ENCODE assay signal across 7 mouse cellular contexts in genomic region chr6:120038366-120039255, GRCm38 (mm10). TPM values are rescaled to one million over a fixed set of nuclear protein-coding genes. Genes with fewer than 3 reads are reported as not detected.
DNase-seq lines count a peak whose midpoint lies in the region; ATAC-seq lines count a peak whose summit lies in the region.

TSS of gene Wnk1 (minus strand) at chr6:120038672.

- peak within 1 kb of the TSS; percentile 77 for H3K4me2 ChIP-seq in embryonic facial prominence, embryonic 12.5 days (replicated peaks)
- peak within 1 kb of the TSS; percentile 73 for H3K4me2 ChIP-seq in limb, embryonic 11.5 days (ENCODE audit: low read depth, severe bottlenecking)
- peak within 1 kb of the TSS; percentile 72 for H3K4me2 ChIP-seq in midbrain, embryonic 14.5 days (ENCODE audit: low read length)

- H3K27ac ChIP-seq in embryonic facial prominence, embryonic 12.5 days = peak within 1 kb of the TSS; percentile 99
- H3K27ac ChIP-seq in limb, embryonic 11.5 days (replicated peaks; ENCODE audit: low read depth, low read length) = peak within 1 kb of the TSS; percentile 94
- H3K27ac ChIP-seq in midbrain, embryonic 14.5 days (replicated peaks; ENCODE audit: low read depth, low read length) = peak within 1 kb of the TSS; percentile 97

- ATAC-seq in embryonic facial prominence, embryonic 12.5 days (ENCODE audit: insufficient number of reproducible peaks, insufficient read depth, low FRiP score, low TSS enrichment) = peak; percentile 91
- peak; percentile 93 for ATAC-seq in limb, embryonic 11.5 days (ENCODE audit: insufficient number of reproducible peaks, low FRiP score, low TSS enrichment, low read depth)
- peak; percentile 94 for ATAC-seq in midbrain, embryonic 14.5 days (ENCODE audit: low FRiP score, low TSS enrichment)

- under 1% methylated on average over 50 of the region's 59 CpGs for WGBS in embryonic facial prominence, embryonic 12.5 days
- WGBS in limb, embryonic 11.5 days = under 1% methylated on average over 53 of the region's 59 CpGs
- under 1% methylated on average over 55 of the region's 59 CpGs for WGBS in midbrain, embryonic 14.5 days

- H3K9me3 ChIP-seq in embryonic facial prominence, embryonic 12.5 days = no peaks in the 10 kb centered on the region
- H3K9me3 ChIP-seq in limb, embryonic 11.5 days (ENCODE audit: control insufficient read depth, low read length) = no peaks in the 10 kb centered on the region
- no peaks in the 10 kb centered on the region for H3K9me3 ChIP-seq in midbrain, embryonic 14.5 days (ENCODE audit: control insufficient read depth, low read length)

- peak within 1 kb of the TSS; percentile 77 for H3K4me3 ChIP-seq in embryonic facial prominence, embryonic 12.5 days
- peak within 1 kb of the TSS; percentile 96 for H3K4me3 ChIP-seq in limb, embryonic 11.5 days (ENCODE audit: low read depth, low read length)
- peak within 1 kb of the TSS; percentile 84 for H3K4me3 ChIP-seq in midbrain, embryonic 14.5 days (replicated peaks; ENCODE audit: low read depth, low read length)

- H3K4me1 ChIP-seq in embryonic facial prominence, embryonic 12.5 days = peaks cover 7% of the 10 kb centered on the region
- peaks cover 7% of the 10 kb centered on the region for H3K4me1 ChIP-seq in limb, embryonic 11.5 days (ENCODE audit: control insufficient read depth, insufficient read depth, low read length)
- peaks cover 20% of the 10 kb centered on the region for H3K4me1 ChIP-seq in midbrain, embryonic 14.5 days (ENCODE audit: control insufficient read depth, insufficient read depth, low read length)

- no peaks in the 10 kb centered on the region for H3K36me3 ChIP-seq in embryonic facial prominence, embryonic 12.5 days
- H3K36me3 ChIP-seq in limb, embryonic 11.5 days (ENCODE audit: control insufficient read depth, insufficient read depth, low read length) = no peaks in the 10 kb centered on the region
- no peaks in the 10 kb centered on the region for H3K36me3 ChIP-seq in midbrain, embryonic 14.5 days (ENCODE audit: control insufficient read depth, insufficient read depth, low read length)

- H3K9ac ChIP-seq in embryonic facial prominence, embryonic 12.5 days = peak within 1 kb of the TSS; percentile 85
- H3K9ac ChIP-seq in limb, embryonic 11.5 days (ENCODE audit: low read length) = peak within 1 kb of the TSS; percentile 84
- H3K9ac ChIP-seq in midbrain, embryonic 14.5 days (replicated peaks; ENCODE audit: low read length) = peak within 1 kb of the TSS; percentile 77

- H3K27me3 ChIP-seq in embryonic facial prominence, embryonic 12.5 days = no peaks in the 10 kb centered on the region
- no peaks in the 10 kb centered on the region for H3K27me3 ChIP-seq in limb, embryonic 11.5 days (ENCODE audit: control insufficient read depth, insufficient read depth, low read length)
- no peaks in the 10 kb centered on the region for H3K27me3 ChIP-seq in midbrain, embryonic 14.5 days (ENCODE audit: control insufficient read depth, insufficient read depth, low read length)

- DNase-seq in adrenal gland, postnatal 25 days = peak; percentile 96
- DNase-seq in heart, adult 11 months = peak; percentile 100
- DNase-seq in kidney, adult 18-20 months = peak; percentile 97
- DNase-seq in limb, embryonic 11.5 days (ENCODE audit: low spot score) = peak; percentile 99
- DNase-seq in midbrain, embryonic 14.5 days = peak; percentile 100
- peak; percentile 97 for DNase-seq in spleen, adult 18-20 months

RNA-seq across cellular contexts. Expression of gene Wnk1, which starts in this region (rescaled TPM):
- 201 and 279 TPM in 2 replicates for total RNA-seq in adrenal gland, postnatal 25 days (2021)
- 58.9 and 60.3 TPM in 2 replicates for polyA plus RNA-seq in embryonic facial prominence, embryonic 12.5 days (2016; fragmentation: Nextera tagmentation; extraction: Ambion mirVana)
- polyA plus RNA-seq in limb, embryonic 11.5 days (2014; fragmentation: Nextera tagmentation; extraction: Ambion mirVana) = 61.5 and 64.6 TPM in 2 replicates
- polyA plus RNA-seq in midbrain, embryonic 14.5 days (2014; fragmentation: Nextera tagmentation; extraction: Ambion mirVana) = 55.9 and 60.4 TPM in 2 replicates

Comparison
In these comparisons a context has a peak if more than half of its experiments do, and no peak if none do; other contexts are left out.
1. Peak in every context shown above with its lines: DNase-seq, ATAC-seq, H3K4me3 ChIP-seq and H3K27ac ChIP-seq.